Mouse (Mus musculus) myocyte (in vitro differentiated cells): ENCODE measurements around the gene Timmdc1. TPM values are rescaled to one million over a fixed set of nuclear protein-coding genes. Genes with fewer than 3 reads are reported as not detected.

Source experiments
- H3K27me3 ChIP-seq: one replicate; pipeline ENCODE4 v1.6.1; 2011; ENCODE audit not compliant: control insufficient read depth, insufficient read depth, insufficient read length
- H3K36me3 ChIP-seq: one replicate; pipeline ENCODE4 v1.6.1; 2011; ENCODE audit not compliant: control insufficient read depth, insufficient read depth
- H3K4me2 ChIP-seq: one replicate; pipeline ENCODE4 v1.6.1; 2011; ENCODE audit warnings: low read depth, control low read depth
- H3K4me3 ChIP-seq: one replicate; pipeline ENCODE4 v1.5.1; 2011; ENCODE audit warnings: mild to moderate bottlenecking, control low read depth, moderate library complexity
- H3K79me2 ChIP-seq: one replicate; pipeline ENCODE4 v1.6.1; 2011; ENCODE audit not compliant: control insufficient read depth, insufficient read depth
- H3ac ChIP-seq: one replicate; pipeline ENCODE4 v1.6.1; 2011; ENCODE audit not compliant: control insufficient read depth, insufficient read length
- CEBPB ChIP-seq: IDR thresholded peaks from 2 replicates; pipeline ENCODE4 v1.6.1; 2011; ENCODE audit warnings: mild to moderate bottlenecking, moderate library complexity; ENCODE audit not compliant: poor library complexity, insufficient read depth, severe bottlenecking
- E2F4 ChIP-seq: IDR thresholded peaks from one replicate; pipeline ENCODE4 v1.6.1; 2011; ENCODE audit warnings: mild to moderate bottlenecking, control low read depth, moderate library complexity; ENCODE audit not compliant: insufficient read depth
- MAX ChIP-seq: IDR thresholded peaks from one replicate; pipeline ENCODE4 v1.6.1; 2011; ENCODE audit warnings: low read depth, mild to moderate bottlenecking, control low read depth
- MYOD1 ChIP-seq, 3 experiments: IDR thresholded peaks; one replicate each; pipeline ENCODE4 v1.6.1; 2011; ENCODE audit warnings: control low read depth in 2 of 3, low read depth in 2 of 3, mild to moderate bottlenecking in 2 of 3, moderate library complexity in 1 of 3; ENCODE audit not compliant: insufficient read length in 2 of 3, control insufficient read depth in 1 of 3
- MYOG ChIP-seq, 3 experiments: IDR thresholded peaks; one replicate each; pipeline ENCODE4 v1.6.1; 2011; ENCODE audit warnings: control low read depth in 2 of 3, low read depth in 2 of 3, mild to moderate bottlenecking in 2 of 3; ENCODE audit not compliant: insufficient read length in 2 of 3, control insufficient read depth in 1 of 3, insufficient read depth in 1 of 3
- POLR2A ChIP-seq: IDR thresholded peaks from one replicate; pipeline ENCODE4 v1.6.1; 2011; ENCODE audit warnings: low read depth, mild to moderate bottlenecking, control low read depth, moderate library complexity; ENCODE audit not compliant: insufficient read length
- POLR2AphosphoS2 ChIP-seq: IDR thresholded peaks from one replicate; pipeline ENCODE4 v1.6.1; 2011; ENCODE audit warnings: low read depth, control low read depth; ENCODE audit not compliant: insufficient read length
- REST ChIP-seq: IDR thresholded peaks from one replicate; pipeline ENCODE4 v1.6.1; 2011; ENCODE audit warnings: mild to moderate bottlenecking, control low read depth, moderate library complexity; ENCODE audit not compliant: insufficient read depth, insufficient read length
- SRF ChIP-seq: IDR thresholded peaks from one replicate; pipeline ENCODE4 v1.6.1; 2011; ENCODE audit warnings: low read depth; ENCODE audit not compliant: control insufficient read depth, insufficient read length
- TCF12 ChIP-seq: IDR thresholded peaks from one replicate; pipeline ENCODE4 v1.6.1; 2011; ENCODE audit warnings: mild to moderate bottlenecking, control low read depth; ENCODE audit not compliant: poor library complexity, insufficient read depth, severe bottlenecking
- TCF3 ChIP-seq: IDR thresholded peaks from one replicate; pipeline ENCODE4 v1.6.1; 2011; ENCODE audit warnings: low read depth, control low read depth; ENCODE audit not compliant: insufficient read length
- USF1 ChIP-seq: IDR thresholded peaks from one replicate; pipeline ENCODE4 v1.6.1; 2011; ENCODE audit warnings: low read depth, mild to moderate bottlenecking, control low read depth, moderate library complexity
- polyA plus RNA-seq: library from polyadenylated mRNA; unstranded; fragments of >200 nt; fragmentation: generic; extraction: Trizol; gene quantifications from one replicate; pipeline ENCODE4 v1.2.1, GENCODE M21; 2012; ENCODE audit warnings: missing spikeins

Gene Timmdc1
- polyA plus RNA-seq, 1 experiment = 41.4 TPM

DNA sequence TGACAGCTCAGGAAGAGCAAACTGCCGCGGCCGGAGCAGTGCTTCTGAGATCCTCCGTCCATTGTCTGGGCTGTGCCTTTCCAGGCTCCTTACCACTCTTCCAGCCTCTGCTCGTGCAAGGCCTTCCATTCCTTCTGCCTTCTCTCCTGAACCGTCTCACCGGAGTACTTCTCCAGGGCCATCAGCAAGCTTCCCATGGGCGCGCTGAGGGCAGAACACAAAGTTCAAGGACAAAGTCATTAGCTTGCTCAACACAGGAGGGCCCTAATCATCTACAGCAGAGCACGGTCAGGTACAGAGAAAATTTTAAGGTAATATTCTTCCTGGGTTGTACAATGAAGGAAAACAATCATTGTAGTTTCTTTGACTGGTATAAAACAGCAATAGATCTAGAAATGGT lies 20.0 kb downstream of the Timmdc1 start:
- Histone ChIP-seq H3ac (no peak overlapping the region), H3K4me2 (no peak overlapping the region), H3K36me3 (peaks cover 40% of the 10 kb centered on the region), H3K27me3 (no peaks in the 10 kb centered on the region), H3K79me2 (no peaks in the 10 kb centered on the region), H3K4me3 (no peak overlapping the region)
- TF ChIP-seq MYOG (IDR thresholded peaks at IDR 0.05; ENCODE audit: control insufficient read depth in 1 of 3, insufficient read depth in 1 of 3, insufficient read length in 2 of 3, low read depth in 2 of 3) (no peak), REST (no peak), SRF (no peak), TCF12 (no peak), USF1 (no peak), POLR2AphosphoS2 (no peak), CEBPB (no peak), MAX (no peak), TCF3 (no peak), MYOD1 (IDR thresholded peaks at IDR 0.05; ENCODE audit: control insufficient read depth in 1 of 3, insufficient read length in 2 of 3, low read depth in 2 of 3) (no peak), POLR2A (no peak), E2F4 (no peak)

- peaks cover 46% of the 10 kb centered on the region for H3K36me3 ChIP-seq
- no peak overlapping the region for H3ac ChIP-seq
- TF ChIP-seq TCF12 = no peak
- peak; percentile 82 for TF ChIP-seq POLR2AphosphoS2
- H3K27me3 ChIP-seq = no peaks in the 10 kb centered on the region
- no peak overlapping the region for H3K4me2 ChIP-seq
- H3K79me2 ChIP-seq = no peaks in the 10 kb centered on the region
- no peak overlapping the region for H3K4me3 ChIP-seq
Observed at GRCm38 (mm10) chr16:38496604-38497140, 25.8 kb downstream of the Timmdc1 start.

GRCm38 (mm10) chr16:38493890-38494289 lies 28.6 kb downstream of the Timmdc1 start:
- H3K27me3 ChIP-seq = no peaks in the 10 kb centered on the region
- no peaks in the 10 kb centered on the region for H3K79me2 ChIP-seq
- peaks cover 41% of the 10 kb centered on the region for H3K36me3 ChIP-seq
- H3ac ChIP-seq = no peak overlapping the region
- H3K4me3 ChIP-seq = no peak overlapping the region
- H3K4me2 ChIP-seq = no peak overlapping the region
- TF ChIP-seq MYOD1 (IDR thresholded peaks at IDR 0.05; ENCODE audit: control insufficient read depth in 1 of 3, insufficient read length in 2 of 3, low read depth in 2 of 3) (no peak), POLR2AphosphoS2 (peak; percentile 32)

- Histone ChIP-seq H3K27me3 (no peaks in the 10 kb centered on the region), H3K36me3 (peaks cover 35% of the 10 kb centered on the region), H3K4me2 (no peak overlapping the region), H3K4me3 (no peak overlapping the region), H3ac (no peak overlapping the region), H3K79me2 (no peaks in the 10 kb centered on the region)
- TF ChIP-seq TCF3 (no peak), USF1 (no peak), E2F4 (no peak), MAX (no peak), REST (no peak), POLR2A (no peak), MYOG (IDR thresholded peaks at IDR 0.05; ENCODE audit: control insufficient read depth in 1 of 3, insufficient read depth in 1 of 3, insufficient read length in 2 of 3, low read depth in 2 of 3) (no peak), CEBPB (no peak), TCF12 (no peak), MYOD1 (IDR thresholded peaks at IDR 0.05; ENCODE audit: control insufficient read depth in 1 of 3, insufficient read length in 2 of 3, low read depth in 2 of 3) (no peak), POLR2AphosphoS2 (no peak)
Observed at GRCm38 (mm10) chr16:38492551-38492950, 29.9 kb downstream of the Timmdc1 start.

DNA sequence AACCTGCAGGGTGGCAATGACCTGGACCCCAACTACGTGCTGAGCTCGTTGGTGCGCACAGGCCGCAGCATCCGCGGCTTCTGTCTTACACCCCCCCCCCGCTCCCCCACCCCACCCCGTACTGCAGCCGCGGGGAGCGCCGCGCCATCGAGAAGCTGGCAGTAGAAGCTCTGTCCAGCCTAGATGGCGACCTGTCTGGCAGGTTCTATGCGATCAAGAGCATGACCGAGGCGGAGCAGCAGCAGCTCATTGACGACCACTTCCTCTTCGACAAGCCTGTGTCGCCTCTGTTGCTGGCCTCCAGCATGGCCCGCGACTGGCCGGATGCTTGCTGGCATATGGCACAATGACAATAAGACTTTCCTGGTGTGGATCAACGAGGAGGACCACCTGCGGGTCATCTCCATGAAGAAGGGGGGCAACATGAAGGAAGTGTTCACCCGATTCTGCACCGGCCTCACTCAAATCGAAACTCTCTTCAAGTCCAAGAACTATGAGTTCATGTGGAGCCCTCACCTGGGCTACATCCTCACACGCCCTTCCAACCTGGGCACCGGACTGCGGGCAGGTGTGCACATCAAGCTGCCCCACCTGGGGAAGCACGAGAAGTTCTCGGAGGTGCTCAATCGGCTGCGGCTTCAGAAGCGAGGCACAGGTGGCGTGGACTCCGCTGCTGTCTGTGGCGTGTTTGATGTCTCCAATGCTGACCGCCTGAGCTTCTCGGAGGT lies 38.7 kb downstream of the Timmdc1 start:
- Histone ChIP-seq H3K79me2 (no peaks in the 10 kb centered on the region), H3K36me3 (peaks cover 30% of the 10 kb centered on the region), H3K4me2 (no peak overlapping the region), H3K27me3 (no peaks in the 10 kb centered on the region), H3ac (no peak overlapping the region), H3K4me3 (no peak overlapping the region)
- no peak for TF ChIP-seq USF1
- no peak for TF ChIP-seq MYOD1 (IDR thresholded peaks at IDR 0.05; ENCODE audit: control insufficient read depth in 1 of 3, insufficient read length in 2 of 3, low read depth in 2 of 3)
- no peak for TF ChIP-seq TCF12
- TF ChIP-seq SRF = no peak
